Mouse (Mus musculus): ENCODE results near the gene Tex19.2.

DNA sequence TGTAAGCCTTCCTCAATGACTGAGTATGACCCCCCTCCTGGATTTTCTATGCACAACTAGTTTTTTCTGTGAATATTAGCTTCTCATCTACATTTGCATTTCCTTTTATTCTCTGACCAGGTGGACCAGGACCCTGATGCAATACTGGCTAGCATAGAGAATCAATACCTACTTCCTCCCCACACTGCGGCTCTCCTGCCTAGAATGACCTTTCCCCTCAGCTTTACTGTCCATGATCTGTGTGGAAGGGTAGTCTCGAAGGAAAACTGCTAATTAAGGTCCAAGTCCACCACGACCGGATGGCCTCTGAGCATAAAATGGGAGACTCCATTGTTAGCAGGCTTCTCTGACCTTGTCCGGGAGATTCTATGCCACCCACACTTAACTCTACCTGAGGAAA, 19.2 kb upstream of the Tex19.2 start:
- TF ChIP-seq CTCF (IDR thresholded peaks at IDR 0.05; ENCODE audit: extremely low read depth, insufficient read depth, insufficient read length, insufficient replicate concordance) (no peak), POLR2A (IDR thresholded peaks at IDR 0.05; ENCODE audit: low read depth, low read length) (no peak)
